ENCODE assay signal across 31 mouse cellular contexts in genomic region chr13:105387016-105387772, GRCm38 (mm10). TPM values are rescaled to one million over a fixed set of nuclear protein-coding genes. Genes with fewer than 3 reads are reported as not detected.
DNase-seq lines count a peak whose midpoint lies in the region; ATAC-seq and TF ChIP-seq lines count a peak whose summit lies in the region.
"Had no signal": no experiment of that assay in that cellular context is flagged by ENCODE, and none has a peak within 500 bp of the region (broad histone marks: within the 10 kb centered on the region; RNA-seq: fewer than 3 reads in every experiment).

No protein-coding gene starts in this region.

- no peak overlapping the region for H3K4me3 ChIP-seq in hindbrain, embryonic 11.5 days (ENCODE audit: low read depth, low read length)
- no peak overlapping the region for H3K4me3 ChIP-seq in hindbrain, embryonic 16.5 days (ENCODE audit: low read length)
- H3K4me3 ChIP-seq in megakaryocyte, embryonic 14.5 days (replicated peaks), result peak overlapping the region; percentile 21
- H3K4me3 ChIP-seq in neural tube, embryonic 13.5 days, result no peak overlapping the region
- H3K4me3 ChIP-seq in neural tube, embryonic 15.5 days (replicated peaks), result no peak overlapping the region
- H3K4me3 ChIP-seq in neural tube, embryonic 14.5 days (ENCODE audit: low read depth, low read length), result no peak overlapping the region
- H3K4me3 ChIP-seq in left cerebral cortex, adult 2 months, result no peak overlapping the region
- H3K4me3 ChIP-seq: forebrain, embryonic 10.5 days; gastrocnemius, adult 2 months had no signal

- no peak overlapping the region for H3K27ac ChIP-seq in hindbrain, embryonic 11.5 days (ENCODE audit: low read depth, low read length)
- no peak overlapping the region for H3K27ac ChIP-seq in hindbrain, embryonic 16.5 days (ENCODE audit: low read depth, low read length)
- no peak overlapping the region; the same call in 1 of the 2 replicates for H3K27ac ChIP-seq in neural tube, embryonic 13.5 days (replicated peaks)
- no peak overlapping the region for H3K27ac ChIP-seq in neural tube, embryonic 15.5 days (replicated peaks)
- H3K27ac ChIP-seq in neural tube, embryonic 14.5 days (ENCODE audit: low read depth, low read length), result no peak overlapping the region
- no peak overlapping the region for H3K27ac ChIP-seq in left cerebral cortex, adult 2 months
- H3K27ac ChIP-seq: forebrain, embryonic 10.5 days; gastrocnemius, adult 2 months had no signal

- H3K4me1 ChIP-seq in hindbrain, embryonic 11.5 days (replicated peaks; ENCODE audit: control insufficient read depth, insufficient read depth, low read length), result no peaks in the 10 kb centered on the region
- no peaks in the 10 kb centered on the region for H3K4me1 ChIP-seq in hindbrain, embryonic 16.5 days (ENCODE audit: control insufficient read depth, insufficient read depth, low read depth, low read length)
- peaks cover 20% of the 10 kb centered on the region for H3K4me1 ChIP-seq in megakaryocyte, embryonic 14.5 days
- H3K4me1 ChIP-seq in neural tube, embryonic 13.5 days (replicated peaks), result no peaks in the 10 kb centered on the region
- H3K4me1 ChIP-seq in neural tube, embryonic 15.5 days, result 0 out of 2 replicates have a peak, but pooled peaks cover 3% of the 10 kb centered on the region
- no peaks in the 10 kb centered on the region for H3K4me1 ChIP-seq in neural tube, embryonic 14.5 days (ENCODE audit: control insufficient read depth, insufficient read depth, low read length)

- intact Hi-C loops in left cerebral cortex, adult 2 months (cut with DNase I), result no loop called here

- H3K9ac ChIP-seq in hindbrain, embryonic 11.5 days (ENCODE audit: low read depth, low read length), result no peak overlapping the region
- H3K9ac ChIP-seq in hindbrain, embryonic 16.5 days (ENCODE audit: low read depth, low read length), result no peak overlapping the region
- no peak overlapping the region for H3K9ac ChIP-seq in neural tube, embryonic 13.5 days
- H3K9ac ChIP-seq in neural tube, embryonic 15.5 days (replicated peaks), result no peak overlapping the region
- H3K9ac ChIP-seq in neural tube, embryonic 14.5 days (replicated peaks; ENCODE audit: low read depth, low read length), result no peak overlapping the region
- H3K9ac ChIP-seq: forebrain, postnatal 0 days had no signal

- WGBS in hindbrain, embryonic 11.5 days, result 48% methylated on average over 4 of the region's 4 CpGs
- WGBS in hindbrain, embryonic 16.5 days, result 35% methylated on average over 4 of the region's 4 CpGs
- 33% methylated on average over 4 of the region's 4 CpGs for WGBS in neural tube, embryonic 13.5 days
- 43% methylated on average over 4 of the region's 4 CpGs for WGBS in neural tube, embryonic 15.5 days
- WGBS in neural tube, embryonic 14.5 days, result 36% methylated on average over 4 of the region's 4 CpGs

- no peak overlapping the region for H3K4me2 ChIP-seq in hindbrain, embryonic 11.5 days (replicated peaks; ENCODE audit: low read depth, low read length)
- H3K4me2 ChIP-seq in hindbrain, embryonic 16.5 days (ENCODE audit: low read length), result no peak overlapping the region
- H3K4me2 ChIP-seq in neural tube, embryonic 13.5 days, result no peak overlapping the region
- no peak overlapping the region for H3K4me2 ChIP-seq in neural tube, embryonic 15.5 days
- H3K4me2 ChIP-seq in neural tube, embryonic 14.5 days (ENCODE audit: low read depth, low read length), result no peak overlapping the region
- H3K4me2 ChIP-seq: heart, embryonic 11.5 days had no signal

- no peak for DNase-seq in hindbrain, embryonic 11.5 days (ENCODE audit: low spot score)
- DNase-seq in left cerebral cortex, adult 2 months (ENCODE audit: extremely low spot score in 1 of 2, low spot score in 2 of 2), result no peak
- DNase-seq: adrenal gland, adult 8-10 months; adrenal gland, postnatal 25 days; cerebellum, adult 11-12 months; cerebellum, adult 8-10 months; cerebellum, postnatal 10 days; cerebellum, postnatal 36 days; forebrain, postnatal 0 days; gastrocnemius, adult 2 months; gastrocnemius, postnatal 14 days; heart, adult 11 months had no signal

- H3K9me3 ChIP-seq in hindbrain, embryonic 11.5 days (ENCODE audit: control insufficient read depth, low read length), result no peaks in the 10 kb centered on the region
- H3K9me3 ChIP-seq in hindbrain, embryonic 16.5 days (ENCODE audit: control insufficient read depth, low read length), result no peaks in the 10 kb centered on the region
- H3K9me3 ChIP-seq in megakaryocyte, embryonic 14.5 days, result no peaks in the 10 kb centered on the region
- no peaks in the 10 kb centered on the region for H3K9me3 ChIP-seq in neural tube, embryonic 13.5 days
- H3K9me3 ChIP-seq in neural tube, embryonic 15.5 days (replicated peaks), result no peaks in the 10 kb centered on the region
- no peaks in the 10 kb centered on the region for H3K9me3 ChIP-seq in neural tube, embryonic 14.5 days (ENCODE audit: control insufficient read depth, low read length)
- H3K9me3 ChIP-seq: forebrain, embryonic 10.5 days had no signal

- H3K27me3 ChIP-seq in hindbrain, embryonic 11.5 days (ENCODE audit: control insufficient read depth, insufficient read depth, low read length), result no peaks in the 10 kb centered on the region
- H3K27me3 ChIP-seq in hindbrain, embryonic 16.5 days (replicated peaks; ENCODE audit: control insufficient read depth, insufficient read depth, low read length), result no peaks in the 10 kb centered on the region
- peaks cover 2% of the 10 kb centered on the region for H3K27me3 ChIP-seq in megakaryocyte, embryonic 14.5 days (replicated peaks)
- H3K27me3 ChIP-seq in neural tube, embryonic 13.5 days, result no peaks in the 10 kb centered on the region
- H3K27me3 ChIP-seq in neural tube, embryonic 15.5 days (replicated peaks), result no peaks in the 10 kb centered on the region
- no peaks in the 10 kb centered on the region for H3K27me3 ChIP-seq in neural tube, embryonic 14.5 days (ENCODE audit: control insufficient read depth, insufficient read depth, low read length)

- peak; percentile 56 for ATAC-seq in hindbrain, embryonic 11.5 days (ENCODE audit: low FRiP score)
- no peak for ATAC-seq in hindbrain, embryonic 16.5 days
- no peak for ATAC-seq in megakaryocyte, adult 5-6 weeks (ENCODE audit: poor library complexity, severe bottlenecking)
- peak; percentile 50; the same call in 1 of the 2 replicates for ATAC-seq in neural tube, embryonic 13.5 days (ENCODE audit: low read depth)
- ATAC-seq in neural tube, embryonic 15.5 days (ENCODE audit: low FRiP score), result no peak
- ATAC-seq in neural tube, embryonic 14.5 days (ENCODE audit: low read depth), result peak; percentile 56; the same call in 1 of the 2 replicates
- ATAC-seq: activated CD4-positive, CD25-positive, alpha-beta regulatory T cell, adult 4 months; CD4-positive, CD25-positive, alpha-beta regulatory T cell, adult 4 months; forebrain, postnatal 0 days had no signal

- no peaks in the 10 kb centered on the region for H3K36me3 ChIP-seq in hindbrain, embryonic 11.5 days (ENCODE audit: control insufficient read depth, insufficient read depth, low read length)
- H3K36me3 ChIP-seq in hindbrain, embryonic 16.5 days (ENCODE audit: control insufficient read depth, insufficient read depth, low read length), result no peaks in the 10 kb centered on the region
- H3K36me3 ChIP-seq in megakaryocyte, embryonic 14.5 days (replicated peaks; ENCODE audit: low read length), result no peaks in the 10 kb centered on the region
- no peaks in the 10 kb centered on the region for H3K36me3 ChIP-seq in neural tube, embryonic 13.5 days
- H3K36me3 ChIP-seq in neural tube, embryonic 15.5 days, result no peaks in the 10 kb centered on the region
- H3K36me3 ChIP-seq in neural tube, embryonic 14.5 days (ENCODE audit: control insufficient read depth, insufficient read depth, low read length), result no peaks in the 10 kb centered on the region
- H3K36me3 ChIP-seq: forebrain, embryonic 10.5 days had no signal

- no peak for TF ChIP-seq CTCF in left cerebral cortex, adult 2 months (IDR thresholded peaks at IDR 0.05)

RNA-seq across cellular contexts. Expression of gene Htr1a, which starts 56.2 kb away (rescaled TPM):
- 0.56 and 0.81 TPM in 2 replicates for polyA plus RNA-seq in hindbrain, embryonic 11.5 days (2014; fragmentation: Nextera tagmentation; extraction: Ambion mirVana)
- polyA plus RNA-seq in hindbrain, embryonic 16.5 days (2015; fragmentation: Nextera tagmentation; extraction: Ambion mirVana), result 6.0 and 6.1 TPM in 2 replicates
- not detected in 2 replicates for polyA plus RNA-seq in megakaryocyte, embryonic 14.5 days (2012; ENCODE audit: insufficient read depth, low replicate concordance)
- not detected in 2 replicates for total RNA-seq in megakaryocyte, adult 5-6 weeks (2015)
- total RNA-seq in megakaryocyte, adult 5-6 weeks (2017), result not detected in 2 replicates
- polyA plus RNA-seq in neural tube, embryonic 13.5 days (2015; fragmentation: Nextera tagmentation; extraction: Ambion mirVana), result 1.2 and 1.4 TPM in 2 replicates
- polyA plus RNA-seq in neural tube, embryonic 15.5 days (2015; fragmentation: Nextera tagmentation; extraction: Ambion mirVana), result 3.8 and 5.1 TPM in 2 replicates
- 3.9 and 4.8 TPM in 2 replicates for polyA plus RNA-seq in neural tube, embryonic 14.5 days (2014; fragmentation: Nextera tagmentation; extraction: Ambion mirVana)
- total RNA-seq in left cerebral cortex, adult 2 months (2021), result 10 to 100 TPM; 11.6 to 11.7 TPM
- total RNA-seq: adrenal gland, adult 8-10 months; adrenal gland, postnatal 25 days; gastrocnemius, adult 2 months; gastrocnemius, postnatal 14 days; gastrocnemius, postnatal 4 days; heart, adult 8-10 months; heart, postnatal 25 days; hematopoietic stem cell, adult 5-6 weeks; MEL had no signal
- polyA plus RNA-seq: activated CD4-positive, CD25-positive, alpha-beta regulatory T cell, adult 4 months; C2C12; CD4-positive, CD25-positive, alpha-beta regulatory T cell, adult 4 months; forebrain, embryonic 10.5 days; heart, embryonic 11.5 days; heart, embryonic 14.5 days; heart, postnatal 0 days; intestine, embryonic 14.5 days had no signal

Comparison
In these comparisons a context has a peak if more than half of its experiments do, and no peak if none do; other contexts are left out.
1. ATAC-seq: peak in hindbrain, embryonic 11.5 days (single experiment), neural tube, embryonic 13.5 days (single experiment) and neural tube, embryonic 14.5 days (single experiment); none in hindbrain, embryonic 16.5 days (single experiment), megakaryocyte, adult 5-6 weeks (single experiment) and neural tube, embryonic 15.5 days (single experiment).